Mouse (Mus musculus): Measurements from ENCODE around the gene AC140267.1.

Gene AC140267.1

GRCm38 (mm10) chr15:80235535-80235934 lies at the start of gene AC140267.1:
AC140267.1 (plus strand) TSS chr15:80235835.
- DNase-seq (ENCODE audit: low read depth, low spot score): no peak

GRCm38 (mm10) chr15:80188927-80189326 lies 46.7 kb upstream of the AC140267.1 start:
- no peak for DNase-seq (ENCODE audit: low read depth, low spot score)

GRCm38 (mm10) chr15:80190075-80190474 lies 45.6 kb upstream of the AC140267.1 start:
- no peak for DNase-seq (ENCODE audit: low read depth, low spot score)

GRCm38 (mm10) chr15:80191585-80192245 lies 43.9 kb upstream of the AC140267.1 start:
- no peak for DNase-seq (ENCODE audit: low read depth, low spot score)

GRCm38 (mm10) chr15:80192246-80192585 lies 43.4 kb upstream of the AC140267.1 start:
- DNase-seq (ENCODE audit: low read depth, low spot score): no peak

- DNase-seq (ENCODE audit: low read depth, low spot score): no peak
These were observed 42.8 kb upstream of the AC140267.1 start for GRCm38 (mm10) chr15:80192847-80193246.

GRCm38 (mm10) chr15:80199556-80199955 lies 36.1 kb upstream of the AC140267.1 start:
- no peak for DNase-seq (ENCODE audit: low read depth, low spot score)

- DNase-seq (ENCODE audit: low read depth, low spot score): no peak
These were observed 33.4 kb upstream of the AC140267.1 start for GRCm38 (mm10) chr15:80202111-80202775.

- peak; percentile 44 for DNase-seq (ENCODE audit: low read depth, low spot score)
These were observed 32.2 kb upstream of the AC140267.1 start for GRCm38 (mm10) chr15:80203406-80203805.

GRCm38 (mm10) chr15:80206057-80206565 lies 29.5 kb upstream of the AC140267.1 start:
- no peak for DNase-seq (ENCODE audit: low read depth, low spot score)

- no peak for DNase-seq (ENCODE audit: low read depth, low spot score)
These were observed 27.2 kb upstream of the AC140267.1 start for GRCm38 (mm10) chr15:80208446-80208845.

- no peak for DNase-seq (ENCODE audit: low read depth, low spot score)
These were observed 21.9 kb upstream of the AC140267.1 start for GRCm38 (mm10) chr15:80213688-80214087.

- peak; percentile 56 for DNase-seq (ENCODE audit: low read depth, low spot score)
These were observed 19.7 kb upstream of the AC140267.1 start for GRCm38 (mm10) chr15:80215716-80216479.

- no peak for DNase-seq (ENCODE audit: low read depth, low spot score)
These were observed 19.2 kb upstream of the AC140267.1 start for GRCm38 (mm10) chr15:80216480-80216820.

- DNase-seq (ENCODE audit: low read depth, low spot score): no peak
These were observed 18.2 kb upstream of the AC140267.1 start for GRCm38 (mm10) chr15:80217476-80217875.

- DNase-seq (ENCODE audit: low read depth, low spot score): peak; percentile 90
These were observed 16.4 kb upstream of the AC140267.1 start for GRCm38 (mm10) chr15:80219211-80219610.

- peak; percentile 66 for DNase-seq (ENCODE audit: low read depth, low spot score)
These were observed 15.7 kb upstream of the AC140267.1 start for GRCm38 (mm10) chr15:80219705-80220657.

GRCm38 (mm10) chr15:80221031-80221430 lies 14.6 kb upstream of the AC140267.1 start:
- no peak for DNase-seq (ENCODE audit: low read depth, low spot score)

GRCm38 (mm10) chr15:80223751-80224150 lies 11.9 kb upstream of the AC140267.1 start:
- DNase-seq (ENCODE audit: low read depth, low spot score): no peak

- DNase-seq (ENCODE audit: low read depth, low spot score): peak; percentile 76
These were observed 10.4 kb upstream of the AC140267.1 start for GRCm38 (mm10) chr15:80225208-80225607.

- peak; percentile 81 for DNase-seq (ENCODE audit: low read depth, low spot score)
These were observed 9.8 kb upstream of the AC140267.1 start for GRCm38 (mm10) chr15:80225796-80226195.
